Mouse (Mus musculus): ENCODE measurements at regions not wholly inside any gene's neighbourhood (a gene's known extent, or its start where the extent isn't known, plus 50 kb on each side); places are given as distances from the start of the nearest gene placed in this dataset.

DNA sequence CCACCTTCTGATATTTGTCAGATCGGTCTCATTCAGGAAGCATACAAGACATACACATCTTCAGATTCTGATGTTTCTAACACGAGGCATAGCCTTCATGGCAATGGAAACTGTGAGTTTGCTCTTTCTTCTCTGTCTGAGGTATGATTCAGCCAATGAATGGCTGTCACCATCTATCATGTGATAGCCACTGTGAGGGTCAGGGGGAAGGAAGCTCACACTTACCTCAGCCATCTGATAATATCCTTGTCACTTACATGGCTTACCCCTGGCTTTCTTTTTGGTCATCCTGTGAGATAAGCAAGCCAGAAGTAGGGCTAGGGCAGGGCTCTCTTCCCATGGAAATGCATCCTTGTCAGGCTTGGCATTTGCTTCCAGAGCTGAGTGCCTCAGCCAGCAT, 131.8 kb upstream of the Id2 start:
- Histone ChIP-seq H3K27ac (ENCODE audit: insufficient read depth, low read depth, low read length) (no peak overlapping the region), H3K4me1 (ENCODE audit: control insufficient read depth, insufficient read depth, low read length) (peaks cover 10% of the 10 kb centered on the region; the same call in 1 of the 2 replicates), H3K4me3 (ENCODE audit: insufficient read depth, low read depth, low read length) (no peak overlapping the region)
- no peak for TF ChIP-seq CTCF (IDR thresholded peaks at IDR 0.05; ENCODE audit: insufficient read depth, low read depth, low read length)
- 95% methylated on average over 2 of the region's 2 CpGs for WGBS

DNA sequence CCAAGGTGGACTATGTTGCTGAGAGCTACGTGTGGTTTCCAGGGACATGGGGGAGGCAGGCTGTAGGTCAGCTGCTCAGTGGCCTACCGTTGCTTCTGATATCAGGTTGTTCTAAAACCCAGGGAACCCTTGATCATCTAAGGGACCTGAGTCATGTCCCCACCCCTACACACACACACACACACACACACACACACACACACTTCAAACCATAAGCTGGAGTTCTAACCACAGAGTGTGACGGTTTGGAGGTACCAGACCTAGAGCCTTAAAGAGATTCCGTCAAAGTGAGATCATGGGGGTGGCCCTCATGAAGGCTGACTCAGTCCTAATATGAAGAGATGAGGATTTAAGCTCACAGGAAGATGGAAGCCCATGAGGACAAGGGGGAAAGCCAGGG, 130.8 kb upstream of the Id2 start:
- Histone ChIP-seq H3K27ac (ENCODE audit: insufficient read depth, low read depth, low read length) (no peak overlapping the region), H3K4me3 (ENCODE audit: insufficient read depth, low read depth, low read length) (no peak overlapping the region), H3K4me1 (ENCODE audit: control insufficient read depth, insufficient read depth, low read length) (peaks cover 10% of the 10 kb centered on the region; the same call in 1 of the 2 replicates)
- 96% methylated on average over 4 of the region's 4 CpGs for WGBS
- TF ChIP-seq CTCF (IDR thresholded peaks at IDR 0.05; ENCODE audit: insufficient read depth, low read depth, low read length) (no peak), POLR2A (IDR thresholded peaks at IDR 0.05; ENCODE audit: insufficient read depth, low read depth, low read length) (no peak)

DNA sequence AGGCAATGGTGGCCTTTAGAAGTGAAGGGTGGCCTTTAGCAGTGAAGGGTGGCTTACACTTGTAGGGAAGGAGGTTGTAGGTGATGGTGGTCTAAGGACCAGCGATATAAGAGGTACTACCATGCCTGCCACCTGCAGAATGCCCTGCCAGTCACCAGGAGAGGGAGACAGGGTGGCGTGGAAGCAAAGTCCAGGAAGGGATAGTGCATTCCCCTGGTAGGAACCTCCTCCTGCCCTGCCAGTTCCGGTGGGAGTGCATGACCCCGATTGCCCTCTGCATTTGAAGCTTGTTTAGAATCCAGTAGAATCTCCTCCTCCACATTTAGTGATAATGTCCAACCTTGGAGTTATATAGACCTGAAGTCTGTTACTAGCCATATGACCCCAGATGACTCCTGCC, 127.7 kb upstream of the Id2 start:
- TF ChIP-seq CTCF (IDR thresholded peaks at IDR 0.05; ENCODE audit: insufficient read depth, low read depth, low read length) (no peak), POLR2A (IDR thresholded peaks at IDR 0.05; ENCODE audit: insufficient read depth, low read depth, low read length) (no peak)
- Histone ChIP-seq H3K4me1 (ENCODE audit: control insufficient read depth, insufficient read depth, low read length) (peaks cover 7% of the 10 kb centered on the region; the same call in 1 of the 2 replicates), H3K4me3 (ENCODE audit: insufficient read depth, low read depth, low read length) (no peak overlapping the region), H3K27ac (ENCODE audit: insufficient read depth, low read depth, low read length) (no peak overlapping the region)
- WGBS, result 85% methylated on average over 4 of the region's 4 CpGs

DNA sequence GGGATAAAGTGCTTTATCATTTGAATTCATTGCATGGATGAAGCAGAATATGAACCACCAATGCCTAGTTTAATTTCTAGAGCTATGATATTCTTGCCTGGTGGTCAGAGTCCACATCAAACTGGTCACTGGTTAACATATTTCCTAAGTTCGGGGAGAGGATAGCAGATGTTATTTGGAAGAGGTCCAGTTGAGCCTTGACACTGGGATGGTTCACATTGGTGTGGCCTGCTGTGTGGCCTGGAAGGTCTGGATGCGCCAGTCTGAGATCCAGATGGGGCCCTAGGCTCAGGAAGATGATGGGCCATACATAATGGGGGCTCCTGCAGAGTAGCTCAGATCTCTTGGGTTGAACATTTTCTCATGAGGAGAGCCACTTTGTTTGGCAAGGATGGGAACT, 127.3 kb upstream of the Id2 start:
- WGBS, result 95% methylated on average over 2 of the region's 2 CpGs
- Histone ChIP-seq H3K4me1 (ENCODE audit: control insufficient read depth, insufficient read depth, low read length) (peaks cover 7% of the 10 kb centered on the region; the same call in 1 of the 2 replicates), H3K4me3 (ENCODE audit: insufficient read depth, low read depth, low read length) (no peak overlapping the region), H3K27ac (ENCODE audit: insufficient read depth, low read depth, low read length) (no peak overlapping the region)
- TF ChIP-seq POLR2A (IDR thresholded peaks at IDR 0.05; ENCODE audit: insufficient read depth, low read depth, low read length) (no peak), CTCF (IDR thresholded peaks at IDR 0.05; ENCODE audit: insufficient read depth, low read depth, low read length) (no peak)

DNA sequence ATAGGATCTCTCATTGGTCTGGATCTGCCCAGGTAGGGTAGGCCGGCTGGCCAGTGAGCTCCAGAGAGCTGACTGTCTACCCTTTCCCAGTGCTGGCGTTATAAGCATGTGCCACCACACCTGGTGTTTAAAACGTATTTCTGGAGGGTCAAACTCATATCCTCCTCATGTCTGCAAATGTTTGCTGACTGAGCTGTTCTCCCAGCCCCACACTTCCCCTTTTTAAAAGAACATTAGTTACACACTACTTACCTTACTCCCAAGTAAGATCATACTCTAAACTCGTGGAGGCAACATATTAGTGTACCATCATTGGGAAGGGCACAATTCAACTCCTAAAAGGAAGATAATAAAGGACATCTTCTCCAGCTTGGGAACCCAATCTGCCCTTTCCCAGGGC, 126.6 kb upstream of the Id2 start:
- H3K27ac ChIP-seq (ENCODE audit: insufficient read depth, low read depth, low read length), result no peak overlapping the region
- TF ChIP-seq CTCF (IDR thresholded peaks at IDR 0.05; ENCODE audit: insufficient read depth, low read depth, low read length) (no peak), POLR2A (IDR thresholded peaks at IDR 0.05; ENCODE audit: insufficient read depth, low read depth, low read length) (no peak)

DNA sequence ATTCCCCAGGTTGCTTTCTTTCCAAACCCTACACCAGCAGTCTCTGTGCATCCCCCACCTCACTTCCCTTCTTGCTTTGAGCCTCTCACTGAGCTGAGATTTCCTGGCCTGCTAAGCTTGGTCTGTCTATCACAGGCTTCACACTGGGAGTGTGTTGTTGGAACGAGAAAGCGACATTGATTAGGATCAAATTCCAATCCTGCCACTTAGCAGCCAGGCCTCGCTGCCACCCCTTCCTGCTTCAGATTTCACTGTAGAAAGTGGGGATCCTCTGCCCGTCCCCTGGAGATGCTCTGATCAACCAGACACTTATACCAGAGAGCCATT, 123.8 kb upstream of the Id2 start:
- TF ChIP-seq CTCF (IDR thresholded peaks at IDR 0.05; ENCODE audit: insufficient read depth, low read depth, low read length) (no peak), POLR2A (IDR thresholded peaks at IDR 0.05; ENCODE audit: insufficient read depth, low read depth, low read length) (no peak)
- peaks cover 4% of the 10 kb centered on the region; the same call in 1 of the 2 replicates for H3K4me1 ChIP-seq (ENCODE audit: control insufficient read depth, insufficient read depth, low read length)
- H3K4me3 ChIP-seq (ENCODE audit: insufficient read depth, low read depth, low read length), result no peak overlapping the region
- no peak overlapping the region for H3K27ac ChIP-seq (ENCODE audit: insufficient read depth, low read depth, low read length)
- 83% methylated on average over 4 of the region's 4 CpGs for WGBS

More for the DNA sequence above, 126.6 kb upstream of the Id2 start:
- Histone ChIP-seq H3K4me3 (ENCODE audit: insufficient read depth, low read depth, low read length) (no peak overlapping the region), H3K4me1 (ENCODE audit: control insufficient read depth, insufficient read depth, low read length) (peaks cover 7% of the 10 kb centered on the region; the same call in 1 of the 2 replicates)
- 96% methylated on average over 4 of the region's 4 CpGs for WGBS

DNA sequence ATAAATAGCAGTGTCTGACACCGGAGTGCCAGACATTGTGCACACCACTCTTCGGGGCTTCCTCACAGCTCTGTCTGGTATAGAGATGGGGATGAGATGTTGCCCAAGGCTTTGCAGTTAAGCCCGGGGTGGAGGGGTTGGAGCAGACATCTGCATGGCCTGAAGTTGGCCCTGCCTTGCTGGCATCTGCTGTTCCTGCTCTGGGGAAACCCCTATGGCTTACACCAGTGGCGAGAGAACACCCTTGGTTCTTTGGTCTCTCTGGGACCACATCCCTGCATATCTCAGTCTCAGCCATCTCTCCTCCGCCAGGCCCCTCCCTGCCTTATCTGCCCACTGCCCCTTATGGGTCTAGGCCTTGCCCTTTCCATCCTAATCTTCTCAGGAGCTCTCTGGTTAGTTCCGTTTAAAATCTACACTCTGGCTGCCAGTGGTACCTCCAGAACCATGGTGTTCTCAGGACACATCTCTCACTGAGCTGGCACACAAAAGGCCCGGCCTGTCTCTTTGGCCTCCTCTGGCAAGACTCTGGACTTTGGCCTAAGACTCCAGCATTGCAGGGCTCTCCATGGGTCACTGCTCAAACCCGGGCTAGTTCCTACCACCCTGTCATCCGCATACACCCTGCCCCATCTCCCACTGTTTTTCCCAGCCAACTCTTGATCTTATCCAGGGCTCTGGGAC, 123.3 kb upstream of the Id2 start:
- Histone ChIP-seq H3K27ac (ENCODE audit: insufficient read depth, low read depth, low read length) (no peak overlapping the region), H3K4me3 (ENCODE audit: insufficient read depth, low read depth, low read length) (no peak overlapping the region), H3K4me1 (ENCODE audit: control insufficient read depth, insufficient read depth, low read length) (peaks cover 4% of the 10 kb centered on the region; the same call in 1 of the 2 replicates)
- TF ChIP-seq POLR2A (IDR thresholded peaks at IDR 0.05; ENCODE audit: insufficient read depth, low read depth, low read length) (no peak), CTCF (IDR thresholded peaks at IDR 0.05; ENCODE audit: insufficient read depth, low read depth, low read length) (no peak)
- 85% methylated on average over 9 of the region's 9 CpGs for WGBS

DNA sequence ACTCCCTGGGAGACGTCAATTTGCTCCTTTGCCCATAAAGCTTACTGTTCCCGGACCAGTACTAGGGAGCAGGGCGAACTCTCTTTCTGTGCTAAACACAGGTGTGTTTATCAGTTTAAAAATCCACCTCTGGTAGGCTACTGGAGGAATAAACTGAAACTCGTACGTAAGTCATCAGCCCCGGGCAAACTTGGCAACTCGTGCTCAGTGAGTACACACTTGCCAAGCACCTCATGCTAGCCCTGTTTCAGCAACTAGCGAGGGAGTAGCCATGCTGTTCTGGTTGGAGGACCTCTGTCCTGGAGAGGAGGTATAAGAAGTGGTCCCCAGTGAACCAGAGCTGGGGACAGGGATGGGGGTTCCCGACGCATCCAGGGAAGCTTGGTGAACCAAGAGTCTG, 122.6 kb upstream of the Id2 start:
- TF ChIP-seq POLR2A (IDR thresholded peaks at IDR 0.05; ENCODE audit: insufficient read depth, low read depth, low read length) (no peak), CTCF (IDR thresholded peaks at IDR 0.05; ENCODE audit: insufficient read depth, low read depth, low read length) (no peak)
- H3K27ac ChIP-seq (ENCODE audit: insufficient read depth, low read depth, low read length), result no peak overlapping the region
- peaks cover 2% of the 10 kb centered on the region; the same call in 1 of the 2 replicates for H3K4me1 ChIP-seq (ENCODE audit: control insufficient read depth, insufficient read depth, low read length)
- no peak overlapping the region for H3K4me3 ChIP-seq (ENCODE audit: insufficient read depth, low read depth, low read length)
- 87% methylated on average over 10 of the region's 10 CpGs for WGBS

DNA sequence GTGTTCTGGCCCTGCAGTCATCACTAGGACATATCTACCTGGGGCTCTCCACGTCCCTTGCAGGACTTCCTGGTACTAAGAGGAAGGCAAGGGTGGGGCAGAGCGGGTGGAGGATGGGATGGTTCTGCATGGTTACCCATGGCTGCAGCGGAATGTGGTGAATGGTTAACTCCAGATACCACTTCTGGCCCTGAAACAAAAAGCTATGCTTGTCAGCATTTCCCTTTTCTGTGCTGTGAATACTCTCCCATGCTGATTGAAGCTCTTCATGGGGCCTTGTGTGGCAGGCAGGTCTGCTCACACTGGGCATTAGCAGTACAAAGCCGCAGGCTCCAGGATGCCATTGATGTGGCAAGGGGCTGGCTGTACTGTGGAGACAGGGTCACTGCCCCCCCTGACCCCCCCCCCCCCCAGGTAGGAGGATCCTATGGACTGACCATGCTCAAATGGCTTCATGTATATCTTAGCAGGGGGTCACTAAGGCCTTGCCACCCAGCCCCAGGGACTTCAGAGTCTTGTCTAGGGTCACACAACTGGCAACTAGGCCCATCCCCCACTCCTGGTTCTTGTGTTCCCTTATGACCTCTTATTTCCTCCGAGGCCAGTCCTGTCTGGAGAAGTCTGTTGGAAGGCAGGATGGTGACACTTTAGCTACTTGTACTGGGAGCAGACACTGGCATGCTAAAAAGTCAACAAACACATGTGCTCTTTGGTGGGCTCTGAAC, 120.0 kb upstream of the Id2 start:
- WGBS, result 82% methylated on average over 5 of the region's 5 CpGs
- Histone ChIP-seq H3K4me3 (ENCODE audit: insufficient read depth, low read depth, low read length) (no peak overlapping the region), H3K4me1 (ENCODE audit: control insufficient read depth, insufficient read depth, low read length) (no peaks in the 10 kb centered on the region), H3K27ac (ENCODE audit: insufficient read depth, low read depth, low read length) (no peak overlapping the region)
- TF ChIP-seq CTCF (IDR thresholded peaks at IDR 0.05; ENCODE audit: insufficient read depth, low read depth, low read length), result no peak
- TF ChIP-seq POLR2A (IDR thresholded peaks at IDR 0.05; ENCODE audit: insufficient read depth, low read depth, low read length), result no peak
